Mouse (Mus musculus): ENCODE measurements around the gene Vmn1r112. TPM values are rescaled to one million over a fixed set of nuclear protein-coding genes. Genes with fewer than 3 reads are reported as not detected.
"Not testable (repeated sequence)": the region's sequence is repeated elsewhere in the genome, so short reads cannot be mapped to it uniquely, and the experiment has no call there.

Gene Vmn1r112
- not detected in 2 replicates for polyA plus RNA-seq (2015; fragmentation: Nextera tagmentation; extraction: Ambion mirVana)

GRCm38 (mm10) chr7:20770885-20771284 is at the start of gene Vmn1r112:
Gene Vmn1r112 (plus strand): TSS chr7:20771185.
- H3K36me3 ChIP-seq (ENCODE audit: control insufficient read depth, insufficient read depth, low read length); H3K4me3 ChIP-seq (ENCODE audit: low read length); H3K4me1 ChIP-seq (replicated peaks; ENCODE audit: control insufficient read depth, insufficient read depth, low read length); H3K27ac ChIP-seq (ENCODE audit: low read length); H3K9ac ChIP-seq (ENCODE audit: low read length); H3K4me2 ChIP-seq (ENCODE audit: low read depth, low read length); H3K9me3 ChIP-seq (ENCODE audit: control insufficient read depth, low read length); H3K27me3 ChIP-seq (ENCODE audit: control insufficient read depth, insufficient read depth, low read depth, low read length); ATAC-seq (ENCODE audit: low read depth): not testable (repeated sequence)
- WGBS, result no CpG with 5 or more reads among the region's 3 CpGs

DNA sequence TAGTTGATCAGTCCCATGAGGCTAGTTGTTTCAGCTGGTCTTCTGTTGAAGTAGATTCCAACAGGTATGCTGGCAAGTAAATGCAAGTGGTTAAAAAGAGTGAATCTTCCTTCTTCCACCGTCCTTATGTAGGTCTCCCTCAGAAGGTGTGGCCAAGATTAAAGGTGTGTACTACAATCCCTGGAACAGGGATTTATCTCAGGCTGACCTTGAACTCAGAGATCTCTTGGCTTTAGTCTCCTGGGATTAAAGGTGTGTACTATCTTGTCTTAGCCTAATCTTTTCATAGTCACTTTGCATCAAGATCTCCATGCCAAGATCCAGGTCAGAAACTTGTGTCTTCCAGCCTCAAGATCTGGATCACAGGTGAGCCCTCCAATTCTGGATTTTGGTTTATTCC is 40.5 kb upstream of the Vmn1r112 start, which contains the start of gene Gm10668:
TSS of gene Gm10668 (minus strand) at position 101 of the 400 bp plus-strand sequence.
- H3K4me2 ChIP-seq (ENCODE audit: low read depth, low read length); H3K27ac ChIP-seq (ENCODE audit: low read length); H3K9me3 ChIP-seq (ENCODE audit: control insufficient read depth, low read length); H3K4me1 ChIP-seq (replicated peaks; ENCODE audit: control insufficient read depth, insufficient read depth, low read length); H3K27me3 ChIP-seq (ENCODE audit: control insufficient read depth, insufficient read depth, low read depth, low read length); H3K4me3 ChIP-seq (ENCODE audit: low read length); H3K9ac ChIP-seq (ENCODE audit: low read length); H3K36me3 ChIP-seq (ENCODE audit: control insufficient read depth, insufficient read depth, low read length); ATAC-seq (ENCODE audit: low read depth): not testable (repeated sequence)
- no CpG with 5 or more reads among the region's 1 CpGs for WGBS

GRCm38 (mm10) chr7:20786985-20787384 is 16.0 kb downstream of the Vmn1r112 start, which contains the start of gene Vmn1r113:
Gene Vmn1r113 (plus strand): TSS chr7:20787285.
- not testable (repeated sequence) for H3K27ac ChIP-seq (ENCODE audit: low read length); H3K27me3 ChIP-seq (ENCODE audit: control insufficient read depth, insufficient read depth, low read depth, low read length); H3K4me2 ChIP-seq (ENCODE audit: low read depth, low read length); H3K9me3 ChIP-seq (ENCODE audit: control insufficient read depth, low read length); ATAC-seq (ENCODE audit: low read depth); H3K4me1 ChIP-seq (replicated peaks; ENCODE audit: control insufficient read depth, insufficient read depth, low read length); H3K36me3 ChIP-seq (ENCODE audit: control insufficient read depth, insufficient read depth, low read length); H3K9ac ChIP-seq (ENCODE audit: low read length); H3K4me3 ChIP-seq (ENCODE audit: low read length)
- 52% methylated on average over 2 of the region's 2 CpGs for WGBS

GRCm38 (mm10) chr7:20812086-20812485 is 41.1 kb downstream of the Vmn1r112 start, which contains the start of gene Vmn1r114:
Gene Vmn1r114 (minus strand): TSS chr7:20812186.
- not testable (repeated sequence) for ATAC-seq (ENCODE audit: low read depth)
- WGBS, result no CpG with 5 or more reads among the region's 5 CpGs

More at GRCm38 (mm10) chr7:20812086-20812485, 41.1 kb downstream of the Vmn1r112 start, which contains the start of gene Vmn1r114:
- H3K4me2 ChIP-seq (ENCODE audit: low read depth, low read length); H3K4me1 ChIP-seq (replicated peaks; ENCODE audit: control insufficient read depth, insufficient read depth, low read length); H3K27me3 ChIP-seq (ENCODE audit: control insufficient read depth, insufficient read depth, low read depth, low read length); H3K9ac ChIP-seq (ENCODE audit: low read length); H3K36me3 ChIP-seq (ENCODE audit: control insufficient read depth, insufficient read depth, low read length); H3K4me3 ChIP-seq (ENCODE audit: low read length); H3K27ac ChIP-seq (ENCODE audit: low read length); H3K9me3 ChIP-seq (ENCODE audit: control insufficient read depth, low read length): not testable (repeated sequence)

Other genes starting within 250 kb of the Vmn1r112 start
- gene Vmn1r104, start 237.3 kb upstream of the Vmn1r112 start, polyA plus RNA-seq (2015; fragmentation: Nextera tagmentation; extraction: Ambion mirVana), result not detected in 2 replicates
- not detected in 2 replicates for gene Gm5726, start 225.4 kb upstream of the Vmn1r112 start, polyA plus RNA-seq (2015; fragmentation: Nextera tagmentation; extraction: Ambion mirVana)
- gene Gm4141, start 194.9 kb upstream of the Vmn1r112 start, polyA plus RNA-seq (2015; fragmentation: Nextera tagmentation; extraction: Ambion mirVana), result not detected in 2 replicates
- not detected in 2 replicates for gene Gm4513, start 172.2 kb upstream of the Vmn1r112 start, polyA plus RNA-seq (2015; fragmentation: Nextera tagmentation; extraction: Ambion mirVana)
- gene Vmn1r107, start 102.3 kb upstream of the Vmn1r112 start, polyA plus RNA-seq (2015; fragmentation: Nextera tagmentation; extraction: Ambion mirVana), result not detected in 2 replicates
- not detected in 2 replicates for gene Vmn1r111, start 68.0 kb upstream of the Vmn1r112 start, polyA plus RNA-seq (2015; fragmentation: Nextera tagmentation; extraction: Ambion mirVana)
- not detected in 2 replicates for gene Gm10668, start 40.6 kb upstream of the Vmn1r112 start, polyA plus RNA-seq (2015; fragmentation: Nextera tagmentation; extraction: Ambion mirVana)
- gene Vmn1r113, start 16.1 kb downstream of the Vmn1r112 start, polyA plus RNA-seq (2015; fragmentation: Nextera tagmentation; extraction: Ambion mirVana), result not detected in 2 replicates
- gene Vmn1r114, start 41.0 kb downstream of the Vmn1r112 start, polyA plus RNA-seq (2015; fragmentation: Nextera tagmentation; extraction: Ambion mirVana), result not detected in 2 replicates
- gene Vmn1r115, start 73.8 kb downstream of the Vmn1r112 start, polyA plus RNA-seq (2015; fragmentation: Nextera tagmentation; extraction: Ambion mirVana), result not detected in 2 replicates
- not detected in 2 replicates for gene Vmn1r116, start 101.1 kb downstream of the Vmn1r112 start, polyA plus RNA-seq (2015; fragmentation: Nextera tagmentation; extraction: Ambion mirVana)
- gene Vmn1r117, start 112.9 kb downstream of the Vmn1r112 start, polyA plus RNA-seq (2015; fragmentation: Nextera tagmentation; extraction: Ambion mirVana), result not detected in 2 replicates
- not detected in 2 replicates for gene Vmn1r118, start 141.2 kb downstream of the Vmn1r112 start, polyA plus RNA-seq (2015; fragmentation: Nextera tagmentation; extraction: Ambion mirVana)
- gene Vmn1r119, start 241.3 kb downstream of the Vmn1r112 start, polyA plus RNA-seq (2015; fragmentation: Nextera tagmentation; extraction: Ambion mirVana), result not detected in 2 replicates

Data from lung, embryonic 16.5 days (tissue).